Mouse (Mus musculus) CH12.LX (cell line): ENCODE measurements around the gene Trim80.

Source experiments
- CHD2 ChIP-seq: IDR thresholded peaks from 2 replicates; pipeline ENCODE4 v1.6.1; 2011; ENCODE audit warnings: low read length, improper control_type of control experiment
- CTCF ChIP-seq, 2 experiments: IDR thresholded peaks in 1 of 2; conservative IDR thresholded peaks in 1 of 2; 2 replicates each; pipeline ENCODE4 v1.5.1; 2011 to 2012; ENCODE audit warnings: low read depth in 2 of 2, low read length in 2 of 2, improper control_type of control experiment in 1 of 2, inconsistent platforms in 1 of 2, mild to moderate bottlenecking in 1 of 2, moderate library complexity in 1 of 2
- ELF1 ChIP-seq: IDR thresholded peaks from 2 replicates; pipeline ENCODE4 v1.6.1; 2014; ENCODE audit warnings: low read depth, mild to moderate bottlenecking, inconsistent platforms, low read length, improper control_type of control experiment
- EP300 ChIP-seq: IDR thresholded peaks from 2 replicates; pipeline ENCODE4 v1.6.1; 2011; ENCODE audit warnings: low read length, improper control_type of control experiment
- ETS1 ChIP-seq: conservative IDR thresholded peaks from 2 replicates; pipeline ENCODE4 v1.6.1; 2012; ENCODE audit warnings: low read depth, mild to moderate bottlenecking, inconsistent platforms, low read length, improper control_type of control experiment, moderate library complexity
- HCFC1 ChIP-seq: IDR thresholded peaks from 2 replicates; pipeline ENCODE4 v1.6.1; 2012; ENCODE audit warnings: low read depth, mild to moderate bottlenecking, inconsistent platforms, low read length, improper control_type of control experiment
- MAFK ChIP-seq: IDR thresholded peaks from 2 replicates; pipeline ENCODE4 v1.6.1; 2011; ENCODE audit warnings: low read length, improper control_type of control experiment; ENCODE audit not compliant: insufficient replicate concordance
- TCF12 ChIP-seq: IDR thresholded peaks from 2 replicates; pipeline ENCODE4 v1.6.1; 2014; ENCODE audit warnings: low read depth, mild to moderate bottlenecking, inconsistent platforms, low read length, improper control_type of control experiment
- ZNF384 ChIP-seq: IDR thresholded peaks from 2 replicates; pipeline ENCODE4 v1.6.1; 2012; ENCODE audit warnings: low read depth, low read length, improper control_type of control experiment, inconsistent platforms

DNA sequence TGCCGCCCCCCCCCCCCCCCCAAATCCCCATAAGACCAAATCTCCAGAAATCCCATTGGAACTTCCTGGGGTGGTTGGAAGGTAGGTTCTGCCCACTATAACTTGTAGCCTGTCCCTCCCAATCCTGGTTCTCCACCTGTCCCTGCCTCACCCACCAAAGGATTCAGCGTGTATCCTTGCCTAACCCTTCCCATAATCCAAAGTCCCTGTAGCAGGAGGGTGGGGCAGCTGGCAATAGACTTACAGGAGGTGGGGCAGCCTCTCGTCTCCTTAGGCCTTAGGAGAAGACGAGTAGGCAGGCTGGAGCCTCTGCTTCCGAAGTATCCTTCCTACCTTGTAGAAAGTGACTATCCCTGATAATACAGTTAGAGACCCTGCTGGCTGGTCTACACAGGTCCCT, 15.8 kb downstream of the Trim80 start:
- TF ChIP-seq TCF12: no peak
- no peak for TF ChIP-seq CTCF (conservative IDR thresholded peaks at IDR 0.05 in 1 of 2, IDR thresholded peaks at IDR 0.05 in 1 of 2; ENCODE audit: low read depth in 2 of 2, low read length in 2 of 2)
- TF ChIP-seq ETS1: no peak
- no peak for TF ChIP-seq ELF1
- no peak for TF ChIP-seq CHD2
- no peak for TF ChIP-seq ZNF384
- TF ChIP-seq MAFK: no peak
- TF ChIP-seq EP300: no peak
- no peak for TF ChIP-seq HCFC1
